Mouse (Mus musculus): ENCODE data around the gene Bmper.

- TF ChIP-seq CTCF (IDR thresholded peaks at IDR 0.05; ENCODE audit: low read depth) (no peak), EP300 (IDR thresholded peaks at IDR 0.05; ENCODE audit: low read depth) (no peak)
Measured at GRCm38 (mm10) chr9:23310953-23311352, 88.1 kb downstream of the Bmper start.
